Comparison of ENCODE assay signal across 15 mouse cellular contexts in the genomic region with DNA sequence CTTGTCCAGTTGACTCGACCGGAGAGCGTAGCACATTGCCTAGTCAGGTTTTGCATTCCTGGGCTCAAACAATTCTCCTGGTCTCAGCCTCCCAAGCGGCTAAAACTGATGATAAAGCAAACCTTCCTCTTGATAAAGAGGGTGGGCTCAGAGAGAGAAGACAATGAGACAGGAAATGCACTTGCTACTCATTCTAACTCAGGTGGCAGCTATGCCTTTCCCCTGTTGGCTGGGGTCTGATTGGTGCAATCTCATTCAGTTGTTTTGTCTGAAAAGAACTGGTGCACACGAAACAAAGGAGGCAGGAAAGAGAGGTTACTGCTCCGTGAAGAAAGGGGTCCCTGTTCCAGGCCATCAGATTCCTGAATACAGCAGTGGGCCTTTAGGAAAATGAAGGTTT.
DNase-seq lines count a peak whose midpoint lies in the region.
"Had no signal": no experiment of that assay in that cellular context is flagged by ENCODE, and none has a peak within 500 bp of the region (broad histone marks: within the 10 kb centered on the region; RNA-seq: fewer than 3 reads in every experiment).

No protein-coding gene starts in this region.

- DNase-seq in heart, adult 11 months = peak; percentile 62
- DNase-seq in heart, postnatal 4 days = no peak
- peak; percentile 64 for DNase-seq in R1 (ENCODE audit: low read depth, low spot score)
- DNase-seq in urinary bladder, postnatal 4 days (ENCODE audit: low spot score in 2 of 2) = no peak
- no peak for DNase-seq in layer of hippocampus, adult 18-20 months (ENCODE audit: low spot score in 2 of 2)
- DNase-seq: adrenal gland, adult 8-10 months; adrenal gland, postnatal 25 days; B cell, adult 2 months; cerebellum, adult 11 months; cerebellum, adult 18-20 months; cerebellum, adult 8-10 months; cerebellum, adult 9-11 months; cerebellum, postnatal 14 days; cerebellum, postnatal 36 days; forebrain, postnatal 0 days had no signal

Comparison
In these comparisons a context has a peak if more than half of its experiments do, and no peak if none do; other contexts are left out.
1. DNase-seq: peak in heart, adult 11 months (single experiment) and R1 (single experiment); none in heart, postnatal 4 days (single experiment), urinary bladder, postnatal 4 days (0 of 2) and layer of hippocampus, adult 18-20 months (0 of 2).